21 mouse cellular contexts compared by ENCODE assay signal in the genomic region with DNA sequence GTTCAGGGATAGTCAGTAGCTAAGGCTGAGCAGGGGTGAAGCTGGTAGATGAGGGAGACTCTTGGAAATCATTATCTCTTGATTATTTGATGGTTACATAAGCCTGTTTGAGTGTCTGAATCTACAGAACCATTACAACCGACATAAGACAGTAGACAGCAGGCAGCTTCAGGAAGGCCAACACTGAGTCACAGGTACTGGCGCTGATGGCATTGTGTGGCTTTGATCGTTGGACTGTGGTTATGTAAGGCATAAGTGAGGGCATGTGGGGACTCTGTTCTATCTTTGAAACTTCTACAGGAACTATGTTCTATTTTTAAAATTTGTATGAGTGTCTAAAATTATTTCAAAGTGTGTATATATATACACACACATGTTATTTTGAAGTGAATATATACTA.
DNase-seq lines count a peak whose midpoint lies in the region; ATAC-seq and TF ChIP-seq lines count a peak whose summit lies in the region.
"Had no signal": no experiment of that assay in that cellular context is flagged by ENCODE, and none has a peak within 500 bp of the region (broad histone marks: within the 10 kb centered on the region; RNA-seq: fewer than 3 reads in every experiment).

No protein-coding gene starts in this region.

- H3K9me3 ChIP-seq in liver, embryonic 12.5 days (replicated peaks): no peaks in the 10 kb centered on the region
- H3K9me3 ChIP-seq: forebrain, embryonic 12.5 days; liver, embryonic 13.5 days; neural tube, embryonic 15.5 days had no signal

- no peaks in the 10 kb centered on the region for H3K4me1 ChIP-seq in liver, adult 2 months (ENCODE audit: control insufficient read depth, insufficient read depth, low read length)
- no peaks in the 10 kb centered on the region for H3K4me1 ChIP-seq in liver, embryonic 12.5 days
- H3K4me1 ChIP-seq: forebrain, embryonic 12.5 days; liver, embryonic 13.5 days; neural tube, embryonic 15.5 days had no signal

- peak; percentile 18 for DNase-seq in adrenal gland, adult 8-10 months
- DNase-seq in adrenal gland, postnatal 25 days: no peak
- DNase-seq in heart, adult 18-20 months: peak; percentile 6 to 41
- DNase-seq in heart, postnatal 4 days: no peak
- DNase-seq in liver, adult 2 months (ENCODE audit: extremely low read depth, low read depth, low spot score): peak; percentile 6
- DNase-seq in lung, postnatal 14 days: no peak
- DNase-seq: adrenal gland, postnatal 36 days; gastrocnemius, postnatal 25 days; kidney, adult 11 months; kidney, postnatal 10 days; liver, embryonic 13.5 days; lung, embryonic 14.5 days; lung, postnatal 4 days; thymus, postnatal 14 days had no signal

- H3K4me2 ChIP-seq in liver, embryonic 12.5 days: no peak overlapping the region
- H3K4me2 ChIP-seq: forebrain, embryonic 12.5 days; liver, embryonic 13.5 days; lung, embryonic 14.5 days; neural tube, embryonic 15.5 days had no signal

- 79% methylated on average over 3 of the region's 3 CpGs for WGBS in liver, adult 2 months
- 63% methylated on average over 3 of the region's 3 CpGs for WGBS in liver, embryonic 12.5 days (ENCODE audit: insufficient replicate concordance)

- no peak for TF ChIP-seq POLR2A in liver, adult 2 months (IDR thresholded peaks at IDR 0.05; ENCODE audit: extremely low read depth, insufficient read depth, low read length)

- H3K36me3 ChIP-seq in liver, adult 2 months (ENCODE audit: control insufficient read depth, insufficient read depth, low read length): no peaks in the 10 kb centered on the region
- H3K36me3 ChIP-seq in liver, embryonic 12.5 days: no peaks in the 10 kb centered on the region
- H3K36me3 ChIP-seq: forebrain, embryonic 12.5 days; liver, embryonic 13.5 days; neural tube, embryonic 15.5 days had no signal

- H3K9ac ChIP-seq in liver, adult 2 months (ENCODE audit: low read depth, low read length): no peak overlapping the region
- H3K9ac ChIP-seq in liver, embryonic 12.5 days: no peak overlapping the region
- H3K9ac ChIP-seq: forebrain, embryonic 12.5 days; liver, embryonic 13.5 days; lung, embryonic 14.5 days; neural tube, embryonic 15.5 days had no signal

- no peak for TF ChIP-seq CTCF in liver, adult 2 months (IDR thresholded peaks at IDR 0.05; ENCODE audit: low read depth, low read length)

- no peaks in the 10 kb centered on the region for H3K79me2 ChIP-seq in liver, adult 2 months (ENCODE audit: control insufficient read depth, insufficient read depth, low read length)

- H3K27me3 ChIP-seq in liver, adult 2 months (ENCODE audit: control insufficient read depth, insufficient read depth, low read length): no peaks in the 10 kb centered on the region
- no peaks in the 10 kb centered on the region for H3K27me3 ChIP-seq in liver, embryonic 12.5 days (replicated peaks)
- H3K27me3 ChIP-seq: forebrain, embryonic 12.5 days; liver, embryonic 13.5 days; neural tube, embryonic 15.5 days; Patski had no signal

- no peak overlapping the region for H3K4me3 ChIP-seq in liver, adult 2 months (ENCODE audit: insufficient read depth, low read depth, low read length)
- H3K4me3 ChIP-seq in liver, embryonic 12.5 days: no peak overlapping the region
- H3K4me3 ChIP-seq: forebrain, embryonic 12.5 days; liver, embryonic 13.5 days; neural tube, embryonic 15.5 days had no signal

- no peak for ATAC-seq in liver, embryonic 12.5 days
- ATAC-seq: CD4-positive, CD25-positive, alpha-beta regulatory T cell, adult 4 months; midbrain, embryonic 16.5 days; Patski had no signal

- no peak overlapping the region for H3K27ac ChIP-seq in liver, adult 2 months (replicated peaks; ENCODE audit: insufficient read depth, low read depth, low read length)
- no peak overlapping the region for H3K27ac ChIP-seq in liver, embryonic 12.5 days
- H3K27ac ChIP-seq: forebrain, embryonic 12.5 days; liver, embryonic 13.5 days; neural tube, embryonic 15.5 days; stomach, postnatal 0 days had no signal

Comparison
In these comparisons a context has a peak if more than half of its experiments do, and no peak if none do; other contexts are left out.
1. DNase-seq: peak in adrenal gland, adult 8-10 months (single experiment), heart, adult 18-20 months (2 of 2) and liver, adult 2 months (single experiment); none in adrenal gland, postnatal 25 days (single experiment), heart, postnatal 4 days (single experiment) and lung, postnatal 14 days (single experiment).